Mouse (Mus musculus): Measurements from ENCODE around the gene Ebf3. TPM values are rescaled to one million over a fixed set of nuclear protein-coding genes. Genes with fewer than 3 reads are reported as not detected.

The Ebf3 gene
- total RNA-seq, 2 experiments from 2014 or later: 8.0 to 8.1 TPM

DNA sequence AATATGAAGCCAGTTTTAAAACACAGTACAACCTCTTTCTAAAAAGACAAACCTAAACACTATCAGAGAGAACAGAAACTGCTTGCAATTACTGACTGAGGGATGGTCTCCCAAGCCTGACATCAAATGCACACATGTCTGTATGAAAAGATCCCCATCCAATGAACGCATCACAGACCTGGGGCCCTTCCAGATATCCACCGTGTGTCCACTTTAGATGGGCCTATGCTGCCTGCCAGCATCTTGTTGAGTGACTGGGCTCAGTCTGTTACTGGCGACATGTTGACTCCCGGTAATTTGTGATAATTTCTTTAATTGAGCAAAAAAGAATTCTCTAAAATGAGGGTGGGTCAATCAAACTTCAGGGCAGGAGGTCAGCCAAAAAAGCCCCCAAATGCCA is 93.8 kb downstream of the Ebf3 start:
- no peak for DNase-seq
- intact Hi-C loops (cut with DNase I): no loop called here

DNA sequence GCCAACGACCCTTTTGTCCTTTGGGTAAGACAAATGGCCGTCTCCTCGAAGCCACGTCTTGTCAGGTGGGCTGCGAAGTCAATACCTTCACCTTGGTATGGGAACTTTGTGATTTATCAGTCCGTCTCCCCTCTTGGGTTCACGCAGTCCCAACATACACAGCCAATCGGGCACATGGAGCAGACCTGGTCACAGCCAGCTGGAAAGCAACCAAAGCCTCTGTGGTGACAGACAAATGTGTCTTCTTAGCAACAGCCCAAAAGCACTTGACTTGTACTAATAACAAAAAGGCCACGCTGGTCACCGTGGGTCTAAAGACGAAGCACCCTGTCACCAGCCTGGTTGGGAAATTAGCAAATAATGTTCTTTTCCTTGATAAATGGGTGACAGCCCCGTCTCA is 95.5 kb downstream of the Ebf3 start:
- intact Hi-C loops (cut with DNase I): no loop called here
- DNase-seq: no peak

- DNase-seq: no peak
- intact Hi-C loops (cut with DNase I): no loop called here
Observed at GRCm38 (mm10) chr7:137213444-137213843, 100.8 kb downstream of the Ebf3 start.

- intact Hi-C loops (cut with DNase I): no loop called here
Observed at GRCm38 (mm10) chr7:137211332-137211731, 102.9 kb downstream of the Ebf3 start.

GRCm38 (mm10) chr7:137209688-137210345 is 104.4 kb downstream of the Ebf3 start:
- DNase-seq: no peak
- intact Hi-C loops (cut with DNase I): no loop called here

More at GRCm38 (mm10) chr7:137211332-137211731, 102.9 kb downstream of the Ebf3 start:
- no peak for DNase-seq

- intact Hi-C loops (cut with DNase I): no loop called here
- no peak for DNase-seq
Observed at GRCm38 (mm10) chr7:137208556-137208955, 105.7 kb downstream of the Ebf3 start.

- intact Hi-C loops (cut with DNase I): no loop called here
- DNase-seq: no peak
Observed at GRCm38 (mm10) chr7:137206770-137207285, 107.4 kb downstream of the Ebf3 start.

- DNase-seq: no peak
- intact Hi-C loops (cut with DNase I): no loop called here
Observed at GRCm38 (mm10) chr7:137199533-137199932, 114.7 kb downstream of the Ebf3 start.

DNA sequence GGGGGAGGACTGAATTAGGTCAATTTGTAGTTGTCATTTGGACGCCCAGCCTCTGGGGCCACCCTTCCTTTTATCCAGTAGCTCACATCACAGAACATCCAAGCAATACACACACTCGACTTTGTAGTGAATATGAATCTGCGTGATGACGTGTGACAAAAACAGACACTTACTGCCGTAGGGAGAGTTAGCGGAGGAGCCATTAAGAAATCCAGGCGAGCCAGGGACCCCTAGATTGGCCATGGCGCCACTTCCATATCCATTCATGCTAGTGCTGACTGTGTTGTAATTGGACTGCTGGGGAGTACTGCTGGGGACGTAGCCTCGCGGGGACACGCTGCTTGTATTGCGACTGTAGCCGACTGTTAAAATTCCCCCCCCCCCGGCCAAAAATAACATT is 115.3 kb downstream of the Ebf3 start:
- no peak for DNase-seq
- intact Hi-C loops (cut with DNase I): no loop called here

GRCm38 (mm10) chr7:137197118-137198030 is 116.9 kb downstream of the Ebf3 start:
- DNase-seq: no peak
- intact Hi-C loops (cut with DNase I): no loop called here

- intact Hi-C loops (cut with DNase I): no loop called here
- DNase-seq: no peak
Observed at GRCm38 (mm10) chr7:137196536-137196935, 117.7 kb downstream of the Ebf3 start.

- intact Hi-C loops (cut with DNase I): no loop called here
- DNase-seq: no peak
Observed at GRCm38 (mm10) chr7:137192776-137193278, 121.4 kb downstream of the Ebf3 start.

DNA sequence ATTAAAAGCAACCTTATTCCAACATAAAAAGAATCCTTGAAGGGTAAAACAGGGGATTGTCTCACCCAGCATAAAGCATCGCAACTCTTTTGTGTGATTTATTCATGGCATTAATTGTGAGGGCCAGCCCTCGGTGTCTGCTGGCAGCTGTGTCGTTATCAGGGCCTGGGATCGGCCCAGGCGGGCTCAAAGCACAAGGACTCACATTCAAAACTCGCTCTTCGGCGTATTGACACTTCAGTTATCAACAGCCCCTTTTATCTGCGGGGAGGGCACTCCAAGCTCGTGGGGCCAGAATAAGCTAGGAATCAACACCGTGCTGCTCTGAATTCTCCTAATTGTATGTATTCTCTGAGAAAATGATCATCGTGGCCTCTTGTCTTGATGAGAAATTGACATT is 122.4 kb downstream of the Ebf3 start:
- DNase-seq: no peak

GRCm38 (mm10) chr7:137172278-137172677 is 142.0 kb downstream of the Ebf3 start:
- no peak for DNase-seq
- intact Hi-C loops (cut with DNase I): no loop called here

More for the DNA sequence above, 122.4 kb downstream of the Ebf3 start:
- intact Hi-C loops (cut with DNase I): no loop called here

- intact Hi-C loops (cut with DNase I): no loop called here
- peak; percentile 8 for DNase-seq
Observed at GRCm38 (mm10) chr7:137159086-137159485, 155.2 kb downstream of the Ebf3 start.

- no peak for DNase-seq
- intact Hi-C loops (cut with DNase I): no loop called here
Observed at GRCm38 (mm10) chr7:137154623-137155022, 159.6 kb downstream of the Ebf3 start.

GRCm38 (mm10) chr7:137151854-137152253 is 162.4 kb downstream of the Ebf3 start:
- DNase-seq: no peak
- intact Hi-C loops (cut with DNase I): no loop called here

GRCm38 (mm10) chr7:137147101-137147500 is 167.1 kb downstream of the Ebf3 start:
- no peak for DNase-seq
- intact Hi-C loops (cut with DNase I): no loop called here

Measured in heart, postnatal 36 days (tissue).